In genomic region chr9:40332326-40332725, GRCm38 (mm10) we compare ENCODE assay signal across 13 mouse cellular contexts.
A peak's percentile ranks its signal among the peaks of the same experiment; 100 is the strongest.
DNase-seq lines count a peak whose midpoint lies in the region; ATAC-seq lines count a peak whose summit lies in the region.
"Had no signal": no experiment of that assay in that cellular context is flagged by ENCODE, and none has a peak within 500 bp of the region (broad histone marks: within the 10 kb centered on the region; RNA-seq: fewer than 3 reads in every experiment).

No protein-coding gene starts in this region.

- ATAC-seq in forebrain, embryonic 15.5 days (replicated peaks): peak; percentile 49
- no peak for ATAC-seq in forebrain, embryonic 12.5 days (ENCODE audit: low FRiP score)

- H3K27me3 ChIP-seq in forebrain, embryonic 15.5 days: no peaks in the 10 kb centered on the region
- H3K27me3 ChIP-seq in forebrain, embryonic 12.5 days: no peaks in the 10 kb centered on the region
- H3K27me3 ChIP-seq: midbrain, embryonic 12.5 days had no signal

- WGBS in forebrain, embryonic 15.5 days: 59% methylated on average over 4 of the region's 4 CpGs
- 72% methylated on average over 4 of the region's 4 CpGs for WGBS in forebrain, embryonic 12.5 days

- peak overlapping the region; percentile 86 for H3K27ac ChIP-seq in forebrain, embryonic 15.5 days (replicated peaks)
- no peak overlapping the region for H3K27ac ChIP-seq in forebrain, embryonic 12.5 days
- H3K27ac ChIP-seq: midbrain, embryonic 12.5 days had no signal

- no peak overlapping the region for H3K9ac ChIP-seq in forebrain, embryonic 15.5 days (replicated peaks)
- H3K9ac ChIP-seq in forebrain, embryonic 12.5 days: no peak overlapping the region
- H3K9ac ChIP-seq: midbrain, embryonic 12.5 days had no signal

- no peaks in the 10 kb centered on the region for H3K9me3 ChIP-seq in forebrain, embryonic 15.5 days
- no peaks in the 10 kb centered on the region for H3K9me3 ChIP-seq in forebrain, embryonic 12.5 days
- H3K9me3 ChIP-seq: midbrain, embryonic 12.5 days had no signal

- no peak overlapping the region for H3K4me2 ChIP-seq in forebrain, embryonic 15.5 days (replicated peaks)
- no peak overlapping the region for H3K4me2 ChIP-seq in forebrain, embryonic 12.5 days
- H3K4me2 ChIP-seq: liver, embryonic 11.5 days; midbrain, embryonic 12.5 days had no signal

- no peak overlapping the region for H3K4me3 ChIP-seq in forebrain, embryonic 15.5 days
- H3K4me3 ChIP-seq in forebrain, embryonic 12.5 days (replicated peaks): no peak overlapping the region
- H3K4me3 ChIP-seq: midbrain, embryonic 12.5 days had no signal

- H3K36me3 ChIP-seq in forebrain, embryonic 15.5 days: peaks cover 15% of the 10 kb centered on the region; the same call in 1 of the 2 replicates
- H3K36me3 ChIP-seq in forebrain, embryonic 12.5 days (replicated peaks): no peaks in the 10 kb centered on the region
- H3K36me3 ChIP-seq: midbrain, embryonic 12.5 days had no signal

- peak; percentile 66 to 73 for DNase-seq in right cerebral cortex, postnatal 10 days (ENCODE audit: low spot score in 2 of 2)
- no peak for DNase-seq in right cerebral cortex, adult 18-20 months
- DNase-seq in cerebellum, adult 9-11 months: peak; percentile 96
- DNase-seq in layer of hippocampus, postnatal 25 days (ENCODE audit: extremely low spot score in 1 of 2, low spot score in 1 of 2): peak; percentile 45 to 59
- DNase-seq in lung, postnatal 36 days: no peak
- no peak for DNase-seq in urinary bladder, adult 18-20 months (ENCODE audit: low spot score in 2 of 2)
- DNase-seq: kidney, postnatal 14 days; lung, postnatal 10 days; thymus, postnatal 14 days had no signal

- peaks cover 46% of the 10 kb centered on the region for H3K4me1 ChIP-seq in forebrain, embryonic 15.5 days
- H3K4me1 ChIP-seq in forebrain, embryonic 12.5 days: peaks cover 4% of the 10 kb centered on the region; the same call in 1 of the 2 replicates

Comparison
In these comparisons a context has a peak if more than half of its experiments do, and no peak if none do; other contexts are left out.
1. DNase-seq: peak in right cerebral cortex, postnatal 10 days (2 of 2), cerebellum, adult 9-11 months (single experiment) and layer of hippocampus, postnatal 25 days (2 of 2); none in right cerebral cortex, adult 18-20 months (single experiment), lung, postnatal 36 days (single experiment) and urinary bladder, adult 18-20 months (0 of 2).